Mouse (Mus musculus): ENCODE results near the gene Shd. TPM values are rescaled to one million over a fixed set of nuclear protein-coding genes. Genes with fewer than 3 reads are reported as not detected.

Gene Shd
- total and polyA plus RNA-seq, 2 experiments from 2014 or later, result 152 to 233 TPM

GRCm38 (mm10) chr17:56022131-56022988 lies 52.1 kb downstream of the Shd start:
- 39% methylated on average over 2 of the region's 2 CpGs for WGBS
- H3K36me3 ChIP-seq (ENCODE audit: insufficient read depth, low read length), result peaks cover 19% of the 10 kb centered on the region; the same call in 1 of the 2 replicates

DNA sequence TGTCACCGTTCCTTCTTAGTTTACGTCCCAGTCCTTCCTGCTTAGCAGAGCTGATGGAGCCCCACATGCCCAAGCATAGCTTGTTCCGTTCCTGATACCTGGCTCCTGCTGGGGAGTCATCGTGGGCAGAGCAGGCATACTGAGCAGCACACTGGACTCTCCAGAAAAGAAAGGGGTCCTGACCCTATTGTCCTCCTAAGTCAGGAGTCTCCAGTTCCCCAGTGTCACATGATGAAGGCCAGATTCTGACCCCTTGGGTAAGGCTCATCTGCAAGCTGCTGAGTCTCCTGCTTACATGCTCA lies 52.7 kb downstream of the Shd start:
- H3K9ac ChIP-seq (replicated peaks; ENCODE audit: low read length), result no peak overlapping the region
- peaks cover 3% of the 10 kb centered on the region; the same call in 1 of the 2 replicates for H3K4me1 ChIP-seq (ENCODE audit: insufficient read depth, low read length)
- H3K9me3 ChIP-seq (ENCODE audit: low read length), result no peaks in the 10 kb centered on the region
- WGBS, result 65% methylated on average over 4 of the region's 4 CpGs
- H3K27me3 ChIP-seq (ENCODE audit: insufficient read depth, low read length), result no peaks in the 10 kb centered on the region
- no peak overlapping the region for H3K4me3 ChIP-seq (ENCODE audit: low read length)
- DNase-seq (ENCODE audit: low spot score) (no peak), ATAC-seq (no peak)
- peak overlapping the region; percentile 42 for H3K27ac ChIP-seq
- H3K36me3 ChIP-seq (ENCODE audit: insufficient read depth, low read length), result peaks cover 13% of the 10 kb centered on the region; the same call in 1 of the 2 replicates
- TF ChIP-seq CTCF (IDR thresholded peaks at IDR 0.05; ENCODE audit: low read depth), result no peak
- no peak overlapping the region for H3K4me2 ChIP-seq (ENCODE audit: low read depth, low read length)

More at GRCm38 (mm10) chr17:56022131-56022988, 52.1 kb downstream of the Shd start:
- Histone ChIP-seq H3K9ac (replicated peaks; ENCODE audit: low read length) (no peak overlapping the region), H3K27ac (peak overlapping the region; percentile 42), H3K27me3 (ENCODE audit: insufficient read depth, low read length) (no peaks in the 10 kb centered on the region), H3K4me3 (ENCODE audit: low read length) (no peak overlapping the region), H3K4me2 (ENCODE audit: low read depth, low read length) (no peak overlapping the region), H3K4me1 (ENCODE audit: insufficient read depth, low read length) (peaks cover 3% of the 10 kb centered on the region; the same call in 1 of the 2 replicates), H3K9me3 (ENCODE audit: low read length) (no peaks in the 10 kb centered on the region)
- TF ChIP-seq CTCF (IDR thresholded peaks at IDR 0.05; ENCODE audit: low read depth), result no peak
- ATAC-seq, result no peak
- no peak for DNase-seq (ENCODE audit: low spot score)

- ATAC-seq, result no peak
- 0 out of 2 replicates have a peak overlapping the region, but pooled peaks have one; percentile 42 for H3K27ac ChIP-seq
- H3K4me2 ChIP-seq (ENCODE audit: low read depth, low read length), result no peak overlapping the region
- no peak overlapping the region for H3K9ac ChIP-seq (replicated peaks; ENCODE audit: low read length)
- no peak overlapping the region for H3K4me3 ChIP-seq (ENCODE audit: low read length)
- H3K36me3 ChIP-seq (ENCODE audit: insufficient read depth, low read length), result peaks cover 9% of the 10 kb centered on the region; the same call in 1 of the 2 replicates
- H3K27me3 ChIP-seq (ENCODE audit: insufficient read depth, low read length), result no peaks in the 10 kb centered on the region
- no peak for DNase-seq (ENCODE audit: low spot score)
- H3K4me1 ChIP-seq (ENCODE audit: insufficient read depth, low read length), result peaks cover 3% of the 10 kb centered on the region; the same call in 1 of the 2 replicates
- WGBS, result 76% methylated on average over 5 of the region's 5 CpGs
- no peak for TF ChIP-seq CTCF (IDR thresholded peaks at IDR 0.05; ENCODE audit: low read depth)
- H3K9me3 ChIP-seq (ENCODE audit: low read length), result no peaks in the 10 kb centered on the region
Observed at GRCm38 (mm10) chr17:56023386-56023785, 53.1 kb downstream of the Shd start.

DNA sequence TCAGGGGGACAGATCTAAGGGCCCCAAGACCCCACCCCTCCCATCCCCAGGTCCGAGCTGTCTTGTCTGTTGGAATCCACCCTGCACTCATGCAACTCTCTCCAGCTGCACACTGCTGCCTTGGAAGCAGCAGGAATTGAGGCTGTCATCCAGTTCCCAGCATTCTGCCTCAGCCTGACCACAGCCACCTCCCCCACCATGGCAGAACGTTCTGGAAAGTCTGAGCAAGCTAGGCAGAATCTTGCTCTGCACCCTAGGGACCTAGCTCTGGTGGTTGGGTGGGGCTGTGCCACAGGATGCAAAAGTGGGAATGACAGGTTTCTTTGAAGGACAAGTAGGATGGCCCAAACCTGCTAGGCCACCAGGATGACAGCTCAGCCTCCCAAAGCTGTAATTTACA lies 54.2 kb downstream of the Shd start:
- ATAC-seq, result no peak
- TF ChIP-seq CTCF (IDR thresholded peaks at IDR 0.05; ENCODE audit: low read depth), result no peak
- 56% methylated on average over 2 of the region's 2 CpGs for WGBS
- Histone ChIP-seq H3K4me1 (ENCODE audit: insufficient read depth, low read length) (peaks cover 3% of the 10 kb centered on the region; the same call in 1 of the 2 replicates), H3K9me3 (ENCODE audit: low read length) (no peaks in the 10 kb centered on the region), H3K36me3 (ENCODE audit: insufficient read depth, low read length) (no peaks in the 10 kb centered on the region), H3K27ac (no peak overlapping the region), H3K9ac (replicated peaks; ENCODE audit: low read length) (no peak overlapping the region), H3K27me3 (ENCODE audit: insufficient read depth, low read length) (no peaks in the 10 kb centered on the region), H3K4me2 (ENCODE audit: low read depth, low read length) (no peak overlapping the region), H3K4me3 (ENCODE audit: low read length) (no peak overlapping the region)
- no peak for DNase-seq (ENCODE audit: low spot score)

DNA sequence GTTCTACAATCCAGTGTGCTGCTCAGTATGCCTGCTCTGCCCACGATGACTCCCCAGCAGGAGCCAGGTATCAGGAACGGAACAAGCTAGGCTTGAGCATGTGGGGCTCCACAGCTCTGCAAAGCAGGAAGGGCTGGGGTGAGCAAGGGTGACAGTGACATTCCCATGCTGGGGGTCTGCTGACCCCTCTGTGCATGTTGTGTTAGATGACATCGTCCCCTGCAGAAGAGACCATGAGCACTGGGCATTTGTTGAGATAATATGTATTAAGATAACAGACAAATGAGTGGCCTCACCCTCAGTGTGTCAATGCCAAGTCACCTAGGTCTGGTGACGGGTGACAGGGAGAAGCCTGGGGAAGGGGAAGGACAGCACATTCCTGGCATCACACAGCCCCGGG lies 54.7 kb downstream of the Shd start:
- no peaks in the 10 kb centered on the region for H3K27me3 ChIP-seq (ENCODE audit: insufficient read depth, low read length)
- TF ChIP-seq CTCF (IDR thresholded peaks at IDR 0.05; ENCODE audit: low read depth), result no peak
- no peak for DNase-seq (ENCODE audit: low spot score)
- ATAC-seq, result no peak
- no peak overlapping the region for H3K9ac ChIP-seq (replicated peaks; ENCODE audit: low read length)
- H3K27ac ChIP-seq, result no peak overlapping the region
- H3K4me2 ChIP-seq (ENCODE audit: low read depth, low read length), result no peak overlapping the region
- peaks cover 3% of the 10 kb centered on the region; the same call in 1 of the 2 replicates for H3K4me1 ChIP-seq (ENCODE audit: insufficient read depth, low read length)
- H3K9me3 ChIP-seq (ENCODE audit: low read length), result no peaks in the 10 kb centered on the region
- no peak overlapping the region for H3K4me3 ChIP-seq (ENCODE audit: low read length)
- 76% methylated on average over 5 of the region's 5 CpGs for WGBS
- H3K36me3 ChIP-seq (ENCODE audit: insufficient read depth, low read length), result no peaks in the 10 kb centered on the region

Other genes starting within 250 kb of the Shd start
- gene Adgre4, start 220.5 kb upstream of the Shd start, total RNA-seq (2014; rRNA removed), result 0.16 TPM in 1 of 2 replicates, not detected in the other
- gene Adgre4, start 220.5 kb upstream of the Shd start, polyA plus RNA-seq (2015; fragmentation: Nextera tagmentation; extraction: Ambion mirVana), result 0.15 and 0.19 TPM in 2 replicates
- gene Zfp119a, start 91.5 kb upstream of the Shd start, total RNA-seq (2014; rRNA removed), result 3.6 and 5.1 TPM in 2 replicates
- 6.4 and 7.4 TPM in 2 replicates for gene Zfp119a, start 91.5 kb upstream of the Shd start, polyA plus RNA-seq (2015; fragmentation: Nextera tagmentation; extraction: Ambion mirVana)
- gene Zfp959, start 78.4 kb upstream of the Shd start, total RNA-seq (2014; rRNA removed), result 4.8 and 8.8 TPM in 2 replicates
- 7.5 and 8.9 TPM in 2 replicates for gene Zfp959, start 78.4 kb upstream of the Shd start, polyA plus RNA-seq (2015; fragmentation: Nextera tagmentation; extraction: Ambion mirVana)
- gene Zfp119b, start 21.0 kb upstream of the Shd start, total RNA-seq (2014; rRNA removed), result 1.8 and 4.3 TPM in 2 replicates
- gene Zfp119b, start 21.0 kb upstream of the Shd start, polyA plus RNA-seq (2015; fragmentation: Nextera tagmentation; extraction: Ambion mirVana), result 5.6 and 6.8 TPM in 2 replicates
- 0.61 and 3.8 TPM in 2 replicates for gene Ebi3, start 17.8 kb upstream of the Shd start, total RNA-seq (2014; rRNA removed)
- 5.2 and 7.3 TPM in 2 replicates for gene Ebi3, start 17.8 kb upstream of the Shd start, polyA plus RNA-seq (2015; fragmentation: Nextera tagmentation; extraction: Ambion mirVana)
- gene Yju2, start 11.4 kb upstream of the Shd start, total RNA-seq (2014; rRNA removed), result 6.8 and 18.3 TPM in 2 replicates
- 16.7 and 19.4 TPM in 2 replicates for gene Yju2, start 11.4 kb upstream of the Shd start, polyA plus RNA-seq (2015; fragmentation: Nextera tagmentation; extraction: Ambion mirVana)
- 136 and 140 TPM in 2 replicates for gene Fsd1, start 16.0 kb downstream of the Shd start, total RNA-seq (2014; rRNA removed)
- 178 and 193 TPM in 2 replicates for gene Fsd1, start 16.0 kb downstream of the Shd start, polyA plus RNA-seq (2015; fragmentation: Nextera tagmentation; extraction: Ambion mirVana)
- gene Stap2, start 35.1 kb downstream of the Shd start, total RNA-seq (2014; rRNA removed), result 5.4 and 5.9 TPM in 2 replicates
- 4.3 and 4.6 TPM in 2 replicates for gene Stap2, start 35.1 kb downstream of the Shd start, polyA plus RNA-seq (2015; fragmentation: Nextera tagmentation; extraction: Ambion mirVana)
- 185 and 186 TPM in 2 replicates for gene Mpnd, start 35.2 kb downstream of the Shd start, total RNA-seq (2014; rRNA removed)
- 106 and 107 TPM in 2 replicates for gene Mpnd, start 35.2 kb downstream of the Shd start, polyA plus RNA-seq (2015; fragmentation: Nextera tagmentation; extraction: Ambion mirVana)
- 76.0 and 79.5 TPM in 2 replicates for gene Sh3gl1, start 66.2 kb downstream of the Shd start, total RNA-seq (2014; rRNA removed)
- gene Sh3gl1, start 66.2 kb downstream of the Shd start, polyA plus RNA-seq (2015; fragmentation: Nextera tagmentation; extraction: Ambion mirVana), result 84.5 and 87.6 TPM in 2 replicates
- gene Chaf1a, start 70.0 kb downstream of the Shd start, total RNA-seq (2014; rRNA removed), result 5.8 and 6.1 TPM in 2 replicates
- 4.5 and 5.3 TPM in 2 replicates for gene Chaf1a, start 70.0 kb downstream of the Shd start, polyA plus RNA-seq (2015; fragmentation: Nextera tagmentation; extraction: Ambion mirVana)
- 92.0 and 111 TPM in 2 replicates for gene Ubxn6, start 104.6 kb downstream of the Shd start, total RNA-seq (2014; rRNA removed)
- gene Ubxn6, start 104.6 kb downstream of the Shd start, polyA plus RNA-seq (2015; fragmentation: Nextera tagmentation; extraction: Ambion mirVana), result 75.2 and 77.7 TPM in 2 replicates
- gene Hdgfl2, start 109.2 kb downstream of the Shd start, total RNA-seq (2014; rRNA removed), result 57.5 and 70.0 TPM in 2 replicates
- gene Hdgfl2, start 109.2 kb downstream of the Shd start, polyA plus RNA-seq (2015; fragmentation: Nextera tagmentation; extraction: Ambion mirVana), result 109 and 119 TPM in 2 replicates
- 0.61 and 0.99 TPM in 2 replicates for gene Plin4, start 139.3 kb downstream of the Shd start, total RNA-seq (2014; rRNA removed)
- 0.08 and 0.11 TPM in 2 replicates for gene Plin4, start 139.3 kb downstream of the Shd start, polyA plus RNA-seq (2015; fragmentation: Nextera tagmentation; extraction: Ambion mirVana)
- 2.2 and 3.3 TPM in 2 replicates for gene Plin5, start 147.1 kb downstream of the Shd start, total RNA-seq (2014; rRNA removed)
- 4.1 and 4.4 TPM in 2 replicates for gene Plin5, start 147.1 kb downstream of the Shd start, polyA plus RNA-seq (2015; fragmentation: Nextera tagmentation; extraction: Ambion mirVana)
- 0.21 TPM in 1 of 2 replicates, not detected in the other for gene Lrg1, start 151.5 kb downstream of the Shd start, total RNA-seq (2014; rRNA removed)
- gene Lrg1, start 151.5 kb downstream of the Shd start, polyA plus RNA-seq (2015; fragmentation: Nextera tagmentation; extraction: Ambion mirVana), result 0.90 and 0.95 TPM in 2 replicates
- 91.6 and 97.5 TPM in 2 replicates for gene Sema6b, start 169.9 kb downstream of the Shd start, total RNA-seq (2014; rRNA removed)
- 12.9 and 13.2 TPM in 2 replicates for gene Sema6b, start 169.9 kb downstream of the Shd start, polyA plus RNA-seq (2015; fragmentation: Nextera tagmentation; extraction: Ambion mirVana)
- gene Tnfaip8l1, start 192.0 kb downstream of the Shd start, total RNA-seq (2014; rRNA removed), result 14.4 and 17.8 TPM in 2 replicates
- 6.9 and 7.1 TPM in 2 replicates for gene Tnfaip8l1, start 192.0 kb downstream of the Shd start, polyA plus RNA-seq (2015; fragmentation: Nextera tagmentation; extraction: Ambion mirVana)
- gene Mydgf, start 213.5 kb downstream of the Shd start, total RNA-seq (2014; rRNA removed), result 58.1 and 59.0 TPM in 2 replicates
- 86.6 and 86.9 TPM in 2 replicates for gene Mydgf, start 213.5 kb downstream of the Shd start, polyA plus RNA-seq (2015; fragmentation: Nextera tagmentation; extraction: Ambion mirVana)
- gene Dpp9, start 248.4 kb downstream of the Shd start, total RNA-seq (2014; rRNA removed), result 30.3 and 31.3 TPM in 2 replicates
- 18.9 and 19.0 TPM in 2 replicates for gene Dpp9, start 248.4 kb downstream of the Shd start, polyA plus RNA-seq (2015; fragmentation: Nextera tagmentation; extraction: Ambion mirVana)

Measured in hindbrain, postnatal 0 days (tissue).